Mouse (Mus musculus): ENCODE results near the gene Mfsd2b. TPM values are rescaled to one million over a fixed set of nuclear protein-coding genes. Genes with fewer than 3 reads are reported as not detected.
"Not testable (repeated sequence)": the region's sequence is repeated elsewhere in the genome, so short reads cannot be mapped to it uniquely, and the experiment has no call there.

The Mfsd2b gene
- polyA plus RNA-seq (2015; fragmentation: Nextera tagmentation; extraction: Ambion mirVana) = 61.2 and 64.9 TPM in 2 replicates

DNA sequence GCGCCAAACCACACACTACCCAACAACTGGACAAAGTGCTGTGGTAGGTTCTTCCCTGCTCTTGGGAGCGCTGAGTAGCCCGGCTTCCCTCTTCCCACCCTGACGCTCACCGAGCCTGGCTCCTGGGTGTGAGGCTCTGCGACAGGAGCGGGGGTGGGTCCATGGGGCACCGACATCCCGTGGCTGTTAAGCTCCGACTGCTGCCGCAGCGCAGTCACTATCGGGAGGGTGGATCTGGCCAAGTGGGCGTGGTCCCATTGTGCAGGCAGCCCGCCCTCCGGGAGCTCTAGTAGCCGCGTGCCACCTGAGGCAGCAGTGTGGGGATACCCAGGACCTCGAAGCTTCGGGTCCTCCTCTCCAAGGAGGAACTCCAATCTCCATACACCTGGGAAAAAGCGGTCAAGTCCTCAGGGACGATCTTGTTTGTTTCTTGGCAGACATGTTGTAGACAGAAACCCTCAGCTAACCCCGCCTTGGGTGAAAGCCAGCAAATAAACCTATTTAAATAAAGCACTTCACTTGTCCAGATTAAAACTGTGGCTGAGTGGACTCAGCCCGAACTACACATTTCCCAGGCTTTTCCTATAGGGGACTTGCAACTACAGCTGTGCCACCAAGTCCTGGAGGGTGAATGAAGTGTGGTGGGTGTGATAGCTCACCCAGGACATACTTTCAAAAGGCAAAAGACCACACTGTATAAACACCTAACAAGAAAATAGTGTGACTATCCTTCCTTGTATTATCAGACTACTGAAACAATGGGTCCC is at the start of gene Mfsd2b:
Mfsd2b (minus strand) TSS at position 199 of the 767 bp plus-strand sequence.
- DNase-seq (peak; percentile 94), ATAC-seq (ENCODE audit: low read depth) (peak; percentile 83)
- 2% methylated on average over 24 of the region's 24 CpGs for WGBS (ENCODE audit: insufficient replicate concordance)
- Histone ChIP-seq H3K4me2 (peak within 1 kb of the TSS; percentile 82), H3K9me3 (replicated peaks) (no peaks in the 10 kb centered on the region), H3K36me3 (peaks cover 39% of the 10 kb centered on the region), H3K4me1 (replicated peaks) (peaks cover 66% of the 10 kb centered on the region), H3K27ac (peak within 1 kb of the TSS; percentile 100), H3K9ac (peak within 1 kb of the TSS; percentile 98), H3K4me3 (replicated peaks) (peak within 1 kb of the TSS; percentile 85), H3K27me3 (no peaks in the 10 kb centered on the region)

DNA sequence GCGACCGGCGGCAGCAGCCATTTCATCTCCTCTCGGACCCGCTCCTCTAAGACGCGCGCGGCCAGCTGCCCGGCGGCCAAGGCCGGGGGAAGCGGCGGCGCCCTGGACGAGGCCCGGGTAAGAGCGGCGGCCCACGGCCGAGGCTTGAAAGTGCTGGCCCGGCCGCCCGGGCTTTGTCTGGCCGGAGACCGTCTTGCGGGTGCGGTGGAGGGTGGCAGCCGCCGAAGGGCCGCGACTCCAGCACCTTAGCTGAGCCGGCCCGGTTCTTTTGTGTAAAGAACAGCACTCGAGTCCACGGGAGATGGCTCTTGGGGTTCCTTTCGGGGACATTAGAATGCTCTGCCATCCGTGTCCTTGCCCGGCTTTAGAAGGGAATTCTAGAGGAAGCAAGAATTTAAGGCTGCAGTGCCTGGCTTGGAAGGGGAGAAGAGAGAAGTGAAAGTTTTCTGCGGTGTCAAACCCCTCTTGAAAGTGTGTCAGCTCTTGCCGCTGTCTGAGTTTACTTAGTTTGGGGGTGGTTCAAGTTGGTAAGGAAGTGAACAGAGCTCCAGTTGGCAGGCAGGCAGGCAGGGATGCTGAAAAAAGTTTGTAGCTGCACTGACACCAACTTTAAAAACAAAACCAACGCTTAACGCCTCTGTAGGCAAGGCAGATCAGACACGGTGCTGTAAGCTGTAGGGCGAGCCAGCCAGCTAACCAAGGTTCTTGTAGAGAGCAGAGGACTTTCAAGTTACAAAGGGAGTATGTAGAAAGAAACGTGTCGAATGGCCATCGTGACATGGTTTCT is 43.8 kb upstream of the Mfsd2b start:
- peak overlapping the region; percentile 100 for H3K9ac ChIP-seq
- under 1% methylated on average over 48 of the region's 48 CpGs for WGBS (ENCODE audit: insufficient replicate concordance)
- peaks cover 36% of the 10 kb centered on the region for H3K4me1 ChIP-seq (replicated peaks)
- H3K27me3 ChIP-seq = no peaks in the 10 kb centered on the region
- no peaks in the 10 kb centered on the region for H3K36me3 ChIP-seq
- peak; percentile 34 for ATAC-seq (ENCODE audit: low read depth)
- peak overlapping the region; percentile 75 for H3K4me2 ChIP-seq
- no peaks in the 10 kb centered on the region for H3K9me3 ChIP-seq (replicated peaks)
- H3K4me3 ChIP-seq (replicated peaks) = peak overlapping the region; percentile 98
- H3K27ac ChIP-seq = peak overlapping the region; percentile 93
- DNase-seq = peak; percentile 56

DNA sequence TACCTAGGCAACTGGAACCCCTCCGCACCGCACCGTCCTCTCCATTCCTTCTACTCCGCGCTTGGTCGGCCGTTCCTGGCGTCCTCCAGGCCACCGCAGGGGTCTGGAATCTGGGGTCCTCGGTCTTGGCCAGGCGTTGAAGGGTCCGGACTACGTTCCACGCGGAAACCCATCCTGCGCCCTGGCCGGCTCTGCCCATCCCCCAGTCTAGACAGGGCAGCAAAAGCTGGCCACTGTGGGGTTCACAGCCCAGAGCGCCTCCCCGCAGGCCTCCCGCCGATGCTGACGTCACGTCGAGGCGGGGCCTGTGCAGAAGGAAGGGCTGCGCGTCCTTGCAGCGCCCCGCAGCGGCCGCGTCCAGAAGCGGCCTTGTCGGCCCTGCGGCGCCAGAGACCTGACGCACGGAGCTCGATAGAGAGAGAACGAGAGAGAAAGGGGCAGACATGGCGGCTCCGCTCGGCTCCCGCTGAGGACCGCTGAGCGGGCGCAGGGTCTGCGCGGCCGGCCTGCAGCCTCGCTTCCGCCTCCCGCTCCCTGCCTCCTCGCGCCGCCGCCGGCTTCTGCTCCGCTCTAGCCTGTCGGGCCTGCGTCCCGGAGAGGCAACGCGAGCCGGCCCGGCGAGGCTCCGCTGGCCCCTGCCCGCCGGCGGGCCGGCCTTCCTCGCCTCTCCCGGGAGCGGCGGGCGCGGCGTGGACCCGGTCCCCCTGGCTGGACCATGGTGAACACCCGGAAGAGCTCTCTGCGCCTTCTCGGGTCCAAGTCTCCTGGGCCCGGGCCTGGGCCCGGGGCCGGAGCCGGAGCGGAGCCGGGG is 43.0 kb upstream of the Mfsd2b start, which contains the start of gene Atad2b:
Atad2b (plus strand) TSS at position 360 of the 811 bp plus-strand sequence.
- H3K27me3 ChIP-seq = no peaks in the 10 kb centered on the region
- H3K4me2 ChIP-seq = peak within 1 kb of the TSS; percentile 75

DNA sequence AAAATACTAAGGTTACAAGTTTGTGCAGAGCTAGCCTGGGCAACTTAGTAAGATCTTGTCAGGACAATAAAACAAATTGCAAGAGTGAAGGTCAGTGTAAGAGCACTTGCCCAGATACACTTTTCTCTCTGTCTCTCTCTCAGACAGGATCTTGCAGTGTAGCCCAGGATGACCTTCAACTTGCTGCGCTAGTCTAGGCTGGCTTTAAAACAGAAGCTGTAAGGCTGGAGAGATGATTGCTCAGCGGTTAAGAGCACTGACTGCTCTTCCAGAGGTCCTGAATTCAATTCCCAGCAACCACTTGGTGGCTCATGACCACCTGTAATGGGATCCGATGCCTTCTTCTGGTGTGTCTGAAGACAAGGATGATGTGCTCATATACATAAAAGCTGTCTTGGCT is 40.8 kb upstream of the Mfsd2b start:
- Histone ChIP-seq H3K9me3 (replicated peaks) (no peaks in the 10 kb centered on the region), H3K27me3 (no peaks in the 10 kb centered on the region), H3K36me3 (no peaks in the 10 kb centered on the region), H3K4me2 (no peak overlapping the region), H3K4me1 (replicated peaks) (peaks cover 15% of the 10 kb centered on the region), H3K9ac (no peak overlapping the region), H3K4me3 (replicated peaks) (no peak overlapping the region), H3K27ac (no peak overlapping the region)
- no peak for ATAC-seq (ENCODE audit: low read depth)
- DNase-seq = no peak
- WGBS (ENCODE audit: insufficient replicate concordance) = 77% methylated on average over 3 of the region's 3 CpGs

More for the DNA sequence above, 43.0 kb upstream of the Mfsd2b start, which contains the start of gene Atad2b:
- Histone ChIP-seq H3K4me3 (replicated peaks) (peak within 1 kb of the TSS; percentile 98), H3K36me3 (no peaks in the 10 kb centered on the region), H3K27ac (peak within 1 kb of the TSS; percentile 93), H3K9me3 (replicated peaks) (no peaks in the 10 kb centered on the region), H3K9ac (peak within 1 kb of the TSS; percentile 100), H3K4me1 (replicated peaks) (peaks cover 31% of the 10 kb centered on the region)
- ATAC-seq (ENCODE audit: low read depth) (peak; percentile 97), DNase-seq (peak; percentile 97)
- under 1% methylated on average over 88 of the region's 89 CpGs for WGBS (ENCODE audit: insufficient replicate concordance)

DNA sequence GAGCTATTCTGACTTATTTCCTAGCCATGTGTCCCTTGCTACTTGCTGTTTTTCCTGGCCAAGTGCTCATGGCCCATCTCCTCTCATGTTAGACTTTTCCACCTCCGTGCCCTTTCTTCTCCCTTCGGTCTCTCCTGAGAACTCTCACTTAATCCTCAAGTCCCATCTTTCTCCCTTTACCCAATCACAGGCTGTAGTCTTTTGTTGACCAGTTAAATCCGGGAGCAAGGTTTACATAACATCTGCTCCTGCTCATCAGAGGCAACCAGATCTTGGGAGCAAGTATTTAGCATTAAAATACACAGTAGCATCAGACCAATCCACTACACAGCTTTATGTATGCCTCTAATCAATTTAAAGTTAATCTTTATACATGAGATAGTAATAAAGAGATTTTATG is 40.3 kb upstream of the Mfsd2b start:
- no peak for DNase-seq
- H3K4me1 ChIP-seq (replicated peaks) = peaks cover 10% of the 10 kb centered on the region
- 73% methylated on average over 3 of the region's 3 CpGs for WGBS (ENCODE audit: insufficient replicate concordance)
- no peak overlapping the region for H3K27ac ChIP-seq
- H3K9me3 ChIP-seq (replicated peaks) = no peaks in the 10 kb centered on the region
- H3K9ac ChIP-seq = no peak overlapping the region
- H3K27me3 ChIP-seq = no peaks in the 10 kb centered on the region
- H3K36me3 ChIP-seq = no peaks in the 10 kb centered on the region
- no peak overlapping the region for H3K4me3 ChIP-seq (replicated peaks)
- H3K4me2 ChIP-seq = no peak overlapping the region
- ATAC-seq (ENCODE audit: low read depth) = no peak

DNA sequence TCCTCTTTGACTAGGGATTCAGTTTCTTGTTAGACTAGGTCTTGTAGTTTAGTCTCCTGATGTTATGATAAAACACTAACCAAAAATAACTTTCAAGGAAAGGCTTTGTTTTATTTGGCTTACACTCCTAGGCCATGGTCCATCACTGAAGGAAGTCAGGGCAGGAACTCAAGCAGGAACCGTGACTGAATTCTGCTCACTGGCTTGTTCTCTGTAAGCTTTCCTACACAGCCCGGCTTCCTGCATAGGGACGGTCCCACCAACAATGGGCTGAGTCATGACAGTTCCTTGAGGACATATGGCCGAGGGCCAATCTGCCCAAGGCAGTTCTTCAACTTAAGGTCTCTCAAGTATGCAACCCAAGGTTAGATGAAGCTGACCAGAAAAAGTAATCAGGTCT is 37.6 kb upstream of the Mfsd2b start:
- ATAC-seq (ENCODE audit: low read depth) (no peak), DNase-seq (no peak)
- Histone ChIP-seq H3K4me3 (replicated peaks) (no peak overlapping the region), H3K9ac (no peak overlapping the region), H3K27ac (no peak overlapping the region), H3K27me3 (no peaks in the 10 kb centered on the region), H3K36me3 (no peaks in the 10 kb centered on the region), H3K4me1 (replicated peaks) (peaks cover 13% of the 10 kb centered on the region), H3K9me3 (replicated peaks) (no peaks in the 10 kb centered on the region), H3K4me2 (no peak overlapping the region)
- 54% methylated on average over 4 of the region's 4 CpGs for WGBS (ENCODE audit: insufficient replicate concordance)

DNA sequence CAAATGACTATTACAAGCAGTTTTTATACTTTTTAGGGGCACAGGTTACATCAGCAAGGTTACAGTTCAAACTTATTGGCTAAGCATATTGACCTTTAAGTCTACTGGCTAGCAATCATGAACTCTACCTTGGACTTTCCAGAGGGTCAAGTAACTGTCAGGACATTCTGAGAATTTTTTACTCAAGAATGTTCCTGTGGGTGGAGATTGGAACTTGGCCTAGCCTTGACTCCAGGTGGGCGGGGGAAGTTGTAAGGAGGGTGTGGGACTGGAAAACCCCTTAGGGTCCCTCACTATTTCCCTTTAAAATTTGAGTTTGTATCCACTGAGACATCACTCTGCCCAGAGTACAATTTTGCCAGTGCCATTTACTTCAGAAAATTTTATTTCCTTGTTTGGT is 36.3 kb upstream of the Mfsd2b start:
- H3K9me3 ChIP-seq (replicated peaks); H3K27me3 ChIP-seq; DNase-seq; H3K4me2 ChIP-seq; H3K36me3 ChIP-seq; ATAC-seq (ENCODE audit: low read depth); H3K27ac ChIP-seq; H3K4me3 ChIP-seq (replicated peaks); H3K9ac ChIP-seq: not testable (repeated sequence)
- H3K4me1 ChIP-seq (replicated peaks) = peaks cover 19% of the 10 kb centered on the region
- WGBS (ENCODE audit: insufficient replicate concordance) = 90% methylated on average over 1 of the region's 1 CpGs

DNA sequence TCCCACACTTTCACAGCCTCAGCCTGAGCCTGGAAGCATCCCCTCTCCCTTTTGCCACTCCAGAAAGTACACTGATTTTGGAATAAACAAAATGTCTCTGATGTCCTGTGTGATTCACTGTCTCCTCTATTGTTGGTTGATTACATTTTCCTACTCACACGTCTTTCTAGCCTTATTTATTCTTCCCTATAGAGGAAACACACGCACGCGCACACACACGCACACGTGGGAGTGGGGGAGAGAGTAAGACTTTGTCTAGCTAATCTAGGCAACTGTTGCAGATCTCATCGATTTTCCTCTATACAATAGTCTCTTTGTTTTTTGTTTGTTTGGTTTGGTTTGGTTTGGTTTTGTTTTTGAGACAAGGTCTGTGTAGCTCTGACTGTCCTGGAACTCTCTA is 34.2 kb upstream of the Mfsd2b start:
- Histone ChIP-seq H3K36me3 (peaks cover 10% of the 10 kb centered on the region), H3K27me3 (no peaks in the 10 kb centered on the region), H3K4me3 (replicated peaks) (peak overlapping the region; percentile 89), H3K9me3 (replicated peaks) (no peaks in the 10 kb centered on the region), H3K4me2 (peak overlapping the region; percentile 82), H3K9ac (peak overlapping the region; percentile 97; the same call in 1 of the 2 replicates), H3K4me1 (replicated peaks) (peaks cover 33% of the 10 kb centered on the region), H3K27ac (no peak overlapping the region; the same call in 1 of the 2 replicates)
- ATAC-seq (ENCODE audit: low read depth) = no peak
- no peak for DNase-seq
- whole genome bisulfite sequencing (ENCODE audit: insufficient replicate concordance) = 82% methylated on average over 7 of the region's 7 CpGs

DNA sequence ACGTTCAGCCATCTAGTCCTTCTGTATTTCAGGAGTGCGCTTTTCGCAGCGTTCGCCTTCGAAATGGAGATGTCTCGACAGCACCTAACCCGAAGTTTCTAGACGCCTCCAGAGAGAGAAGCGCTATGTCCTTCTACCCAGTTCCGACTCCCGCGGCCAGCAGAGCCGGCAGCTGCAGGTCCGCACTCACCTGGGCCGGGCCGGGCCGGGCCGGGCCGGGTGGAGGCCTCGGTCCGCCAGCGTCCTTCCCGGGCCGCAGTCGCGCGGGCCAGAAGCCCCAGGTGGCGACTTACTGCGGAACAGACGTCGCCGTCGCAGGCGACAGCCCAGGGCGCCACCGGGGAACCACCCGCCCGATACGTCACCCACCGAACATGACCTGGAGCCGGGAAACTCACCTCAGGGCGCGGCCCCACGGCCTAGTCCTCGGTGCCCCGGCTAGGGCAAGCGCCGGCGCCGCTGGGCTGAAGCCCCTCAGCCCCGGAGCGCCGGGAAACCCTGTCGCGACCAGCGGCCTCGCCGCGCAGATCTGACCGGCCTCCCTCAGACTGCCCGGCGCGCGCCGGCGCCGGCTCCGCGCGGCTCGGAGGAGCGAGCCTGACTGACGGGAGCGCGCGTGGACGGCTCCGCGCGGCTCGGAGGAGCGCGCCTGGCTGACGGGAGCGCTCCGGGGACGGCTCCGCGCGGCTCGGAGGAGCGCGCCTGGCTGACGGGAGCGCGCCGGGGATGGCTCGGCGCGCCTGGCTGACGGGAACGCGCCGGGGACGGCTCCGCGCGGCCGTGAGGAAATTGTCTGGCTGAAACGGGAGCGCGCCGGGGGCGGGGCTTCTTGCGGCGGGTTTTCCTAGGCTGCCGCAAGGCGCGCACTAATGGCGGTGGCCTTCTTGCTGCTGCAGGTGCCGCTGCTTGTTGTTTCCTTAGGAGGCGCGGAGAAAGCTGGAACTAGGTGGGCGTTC is 33.1 kb upstream of the Mfsd2b start, which contains the start of gene Ubxn2a:
Ubxn2a (minus strand) TSS at position 755 of the 956 bp plus-strand sequence.
- ATAC-seq (ENCODE audit: low read depth) = peak; percentile 93
- peak; percentile 91 for DNase-seq
- H3K9ac ChIP-seq = peak within 1 kb of the TSS; percentile 97
- peak within 1 kb of the TSS; percentile 82 for H3K4me2 ChIP-seq
- under 1% methylated on average over 121 of the region's 125 CpGs for WGBS (ENCODE audit: insufficient replicate concordance)
- H3K4me3 ChIP-seq (replicated peaks) = peak within 1 kb of the TSS; percentile 89
- peaks cover 17% of the 10 kb centered on the region for H3K36me3 ChIP-seq
- peak within 1 kb of the TSS; percentile 97 for H3K27ac ChIP-seq
- no peaks in the 10 kb centered on the region for H3K27me3 ChIP-seq
- peaks cover 33% of the 10 kb centered on the region for H3K4me1 ChIP-seq (replicated peaks)
- no peaks in the 10 kb centered on the region for H3K9me3 ChIP-seq (replicated peaks)

DNA sequence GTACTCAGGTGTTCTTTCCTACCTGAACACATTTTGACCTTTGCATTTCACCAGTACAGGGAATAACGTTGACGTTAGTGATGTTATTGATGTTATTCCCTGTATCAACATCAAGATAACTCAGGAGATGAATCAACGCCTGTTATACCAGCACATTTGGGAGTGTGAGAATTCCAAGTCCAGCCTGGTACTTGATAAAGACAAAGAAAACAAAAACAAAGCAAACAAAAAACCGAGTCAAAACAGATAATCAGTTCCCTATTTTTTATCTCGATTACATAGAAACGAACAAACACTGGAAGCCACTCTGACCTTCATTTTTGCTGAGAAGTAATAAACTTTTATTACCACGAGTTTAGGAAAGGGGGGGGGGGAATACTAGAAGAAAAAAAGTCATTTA is 32.3 kb upstream of the Mfsd2b start:
- no peak for DNase-seq
- WGBS (ENCODE audit: insufficient replicate concordance) = 13% methylated on average over 7 of the region's 7 CpGs
- H3K36me3 ChIP-seq = peaks cover 21% of the 10 kb centered on the region

More for the DNA sequence above, 32.3 kb upstream of the Mfsd2b start:
- H3K4me2 ChIP-seq = peak overlapping the region; percentile 82
- no peaks in the 10 kb centered on the region for H3K9me3 ChIP-seq (replicated peaks)
- H3K4me1 ChIP-seq (replicated peaks) = peaks cover 33% of the 10 kb centered on the region
- peak overlapping the region; percentile 97 for H3K9ac ChIP-seq
- H3K27ac ChIP-seq = peak overlapping the region; percentile 97
- peak overlapping the region; percentile 89 for H3K4me3 ChIP-seq (replicated peaks)
- ATAC-seq (ENCODE audit: low read depth) = no peak
- H3K27me3 ChIP-seq = no peaks in the 10 kb centered on the region

All from liver, embryonic 13.5 days (tissue).